Mouse (Mus musculus) brown adipose tissue, adult 24 weeks (tissue): ENCODE results near the gene Numbl. TPM values are rescaled to one million over a fixed set of nuclear protein-coding genes. Genes with fewer than 3 reads are reported as not detected.
A peak's percentile ranks its signal among the peaks of the same experiment; 100 is the strongest.
"Not testable (repeated sequence)": the region's sequence is repeated elsewhere in the genome, so short reads cannot be mapped to it uniquely, and the experiment has no call there.

Experiments used
- H3K27ac ChIP-seq: fragments of 200-500 bp; replicated peaks from 2 replicates; pipeline ENCODE4 v1.5.1; 2012; ENCODE audit warnings: low read depth, mild to moderate bottlenecking, low read length
- H3K4me1 ChIP-seq: fragments of 200-500 bp; 2 replicates; pipeline ENCODE4 v1.6.1; 2012; ENCODE audit warnings: low read length, mixed read lengths; ENCODE audit not compliant: control insufficient read depth, insufficient read depth, insufficient read length
- H3K4me3 ChIP-seq: fragments of 200-500 bp; 2 replicates; pipeline ENCODE4 v1.5.1; 2012; ENCODE audit warnings: low read depth, mild to moderate bottlenecking, low read length, moderate library complexity; ENCODE audit not compliant: insufficient read depth
- polyA plus RNA-seq: library from polyadenylated mRNA; stranded (reverse); fragments of >200 nt; gene quantifications from 2 replicates; pipeline ENCODE4 v1.2.4, GENCODE M21; 2012; ENCODE audit not compliant: missing spikeins, insufficient read depth, insufficient read length

Gene Numbl
- polyA plus RNA-seq, 1 experiment: 2.7 TPM

DNA sequence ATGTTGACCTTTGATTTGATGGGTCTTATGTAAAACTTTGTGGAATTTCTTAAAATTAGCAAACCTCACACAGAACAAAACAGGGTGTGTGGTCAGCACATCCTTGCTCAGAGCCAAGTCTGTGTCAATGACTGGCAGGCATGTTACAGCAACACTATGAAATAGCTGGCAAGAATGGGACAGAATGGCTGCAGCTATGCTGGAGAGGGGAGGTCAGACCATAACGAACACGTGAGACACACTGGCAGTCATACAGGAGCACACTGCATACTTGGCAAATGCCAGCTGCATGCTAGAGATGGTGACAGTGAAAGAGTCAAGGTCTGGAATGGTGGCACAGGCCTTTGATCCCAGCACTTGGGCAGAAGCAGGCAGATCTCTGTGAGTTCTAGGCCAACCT lies 22.5 kb upstream of the Numbl start:
- Histone ChIP-seq H3K4me1 (peaks cover 4% of the 10 kb centered on the region; the same call in 1 of the 2 replicates), H3K4me3 (no peak overlapping the region), H3K27ac (peak overlapping the region; percentile 43)

DNA sequence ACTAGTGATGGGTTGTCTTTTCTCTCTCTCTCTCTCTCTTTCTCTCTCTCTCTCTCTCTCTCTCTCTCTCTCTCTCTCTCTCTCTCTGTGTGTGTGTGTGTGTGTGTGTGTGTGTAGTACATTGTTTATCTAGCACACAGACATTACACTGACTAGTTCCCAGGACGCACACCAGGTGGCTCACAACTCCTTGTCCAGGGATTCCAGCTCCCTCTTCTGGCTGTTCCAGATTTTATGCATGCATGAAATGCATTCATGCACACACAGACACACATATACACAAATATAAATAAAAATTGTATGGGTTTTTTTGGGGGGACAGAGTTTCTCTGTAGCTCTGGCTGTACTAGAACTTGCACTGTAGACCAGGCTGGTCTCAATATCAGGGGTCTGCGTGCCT lies 20.7 kb upstream of the Numbl start:
- Histone ChIP-seq H3K27ac (no peak overlapping the region), H3K4me1 (peaks cover 4% of the 10 kb centered on the region; the same call in 1 of the 2 replicates), H3K4me3 (no peak overlapping the region)

DNA sequence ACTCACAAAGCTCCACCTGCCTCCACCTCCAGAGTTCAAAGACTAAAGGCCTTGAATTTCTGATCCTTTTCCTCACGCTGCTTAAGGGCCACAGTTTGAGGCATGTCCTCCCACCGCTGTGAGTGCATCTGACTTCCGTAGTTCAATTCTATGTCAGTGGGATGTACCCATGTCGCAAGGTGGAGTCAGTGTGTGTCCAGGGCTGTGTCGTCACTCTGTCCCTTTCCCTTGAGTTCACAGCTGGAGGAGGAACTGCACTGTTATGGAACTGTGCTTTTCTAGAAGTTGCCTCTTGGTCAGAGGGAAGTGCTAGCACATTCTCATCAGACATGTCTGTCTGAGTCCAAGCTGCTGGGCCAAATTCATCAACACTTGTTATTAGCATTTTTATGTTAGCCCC lies 19.7 kb upstream of the Numbl start:
- Histone ChIP-seq H3K4me3 (no peak overlapping the region), H3K27ac (no peak overlapping the region), H3K4me1 (peaks cover 3% of the 10 kb centered on the region; the same call in 1 of the 2 replicates)

GRCm38 (mm10) chr7:27243211-27243610 lies 15.0 kb upstream of the Numbl start:
- no peaks in the 10 kb centered on the region for H3K4me1 ChIP-seq
- H3K4me3 ChIP-seq: no peak overlapping the region
- no peak overlapping the region for H3K27ac ChIP-seq

DNA sequence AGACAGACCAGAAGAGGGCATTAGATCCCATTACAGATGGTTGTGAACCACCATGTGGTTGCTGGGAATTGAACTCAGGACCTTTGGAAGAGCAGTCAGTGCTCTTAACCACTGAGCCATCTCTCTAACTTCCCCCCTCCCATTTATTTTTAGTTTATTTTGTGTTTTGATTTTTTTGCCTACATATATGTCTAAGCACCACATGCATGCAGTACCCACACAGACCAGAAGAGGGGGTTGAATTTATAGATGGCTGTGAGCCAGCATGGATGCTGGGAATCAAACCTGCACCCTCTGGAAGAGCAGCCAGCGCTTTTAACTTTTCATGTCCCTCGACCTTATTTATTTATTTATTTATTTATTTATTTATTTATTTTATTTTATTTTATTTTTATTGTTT lies 14.1 kb upstream of the Numbl start:
- H3K4me3 ChIP-seq, H3K4me1 ChIP-seq, H3K27ac ChIP-seq: not testable (repeated sequence)

- H3K4me3 ChIP-seq: no peak overlapping the region
- no peak overlapping the region for H3K27ac ChIP-seq
- no peaks in the 10 kb centered on the region for H3K4me1 ChIP-seq
These were observed 9.1 kb upstream of the Numbl start for GRCm38 (mm10) chr7:27249146-27249545.

- Histone ChIP-seq H3K4me1 (no peaks in the 10 kb centered on the region), H3K27ac (no peak overlapping the region), H3K4me3 (no peak overlapping the region)
These were observed 8.3 kb upstream of the Numbl start for GRCm38 (mm10) chr7:27249928-27250327.

DNA sequence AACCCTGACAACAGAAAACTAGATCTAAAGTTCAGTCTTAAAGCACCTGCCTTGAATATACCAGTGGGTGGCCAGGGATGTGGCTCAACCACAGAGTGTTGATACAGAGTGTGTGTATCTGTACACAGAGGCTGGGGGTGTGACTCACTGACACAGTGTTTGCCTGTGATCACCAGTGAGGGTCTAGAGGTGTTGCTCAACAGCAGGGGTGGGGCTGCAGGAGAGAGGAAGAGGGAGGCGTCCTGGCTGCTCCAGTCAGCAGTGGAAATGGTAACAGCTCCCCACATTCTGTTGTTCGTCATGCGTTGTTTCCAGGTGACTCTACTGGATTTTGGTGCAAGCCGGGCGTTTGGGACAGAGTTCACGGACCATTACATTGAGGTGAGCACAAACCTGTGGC lies 6.3 kb upstream of the Numbl start:
- H3K27ac ChIP-seq: no peak overlapping the region

GRCm38 (mm10) chr7:27255721-27256120 lies 2.5 kb upstream of the Numbl start:
- Histone ChIP-seq H3K27ac (no peak overlapping the region), H3K4me1 (peaks cover 7% of the 10 kb centered on the region), H3K4me3 (no peak overlapping the region)

More for the DNA sequence above, 6.3 kb upstream of the Numbl start:
- Histone ChIP-seq H3K4me1 (no peaks in the 10 kb centered on the region), H3K4me3 (no peak overlapping the region)

DNA sequence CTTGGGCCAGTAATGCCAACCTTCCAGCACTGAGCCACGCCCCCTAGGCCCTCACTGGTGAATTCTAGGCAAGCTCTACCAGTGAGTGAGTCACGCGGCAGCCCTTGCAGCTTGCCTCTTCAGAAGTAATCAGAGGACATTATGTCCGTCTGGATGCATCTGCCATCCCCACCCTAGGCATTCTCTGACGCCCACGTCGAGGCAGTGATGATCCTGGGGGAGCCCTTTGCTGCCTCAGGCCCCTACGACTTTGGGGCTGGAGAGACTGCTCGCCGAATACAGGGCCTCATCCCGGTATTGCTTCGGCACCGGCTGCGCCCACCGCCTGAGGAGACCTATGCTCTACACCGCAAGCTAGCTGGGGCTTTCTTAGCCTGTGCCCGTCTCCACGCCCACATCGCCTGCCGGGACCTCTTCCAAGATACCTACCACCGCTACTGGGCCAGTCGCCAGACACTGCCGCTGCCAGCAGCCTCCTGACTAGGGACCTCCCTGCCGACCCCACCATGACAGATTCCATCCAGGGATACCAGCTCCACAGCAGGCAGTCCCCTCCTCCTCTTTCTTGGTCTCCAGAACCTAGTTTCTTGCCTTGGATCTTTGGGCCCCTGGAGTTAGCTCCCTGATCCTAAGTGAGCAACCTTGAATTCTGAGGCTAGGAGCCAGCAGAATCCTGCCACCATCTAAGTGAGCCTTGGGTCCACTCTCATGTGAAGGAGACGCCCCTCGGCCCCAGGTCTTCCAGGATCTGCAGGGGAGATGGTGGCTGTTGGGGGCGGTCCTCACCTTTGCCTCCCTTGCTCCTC lies 984 bp upstream of the Numbl start:
- peaks cover 7% of the 10 kb centered on the region for H3K4me1 ChIP-seq
- 0 out of 2 replicates have a peak overlapping the region, but pooled peaks have one; percentile 44 for H3K27ac ChIP-seq
- H3K4me3 ChIP-seq: peak overlapping the region; percentile 35

DNA sequence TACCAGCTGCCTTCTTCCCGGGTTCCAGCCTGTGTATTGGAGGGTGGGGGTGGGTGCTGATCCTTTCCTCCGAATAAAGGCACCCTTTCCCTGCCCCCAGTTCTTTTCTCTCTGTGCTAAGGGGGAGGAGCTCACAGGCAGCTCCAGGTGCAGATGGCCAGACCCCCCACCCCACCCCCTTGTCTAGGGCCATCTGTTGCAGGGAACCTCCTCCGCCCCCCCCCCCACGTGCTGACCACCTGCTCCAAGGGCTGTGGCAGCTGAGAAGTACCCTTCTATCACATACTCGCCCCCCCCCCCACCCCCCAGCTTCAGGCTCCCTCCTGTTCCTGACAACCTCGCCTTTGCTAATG lies 405 bp upstream of the Numbl start:
- Histone ChIP-seq H3K27ac (peak overlapping the region; percentile 86), H3K4me3 (peak overlapping the region; percentile 83), H3K4me1 (peaks cover 7% of the 10 kb centered on the region)

- H3K4me3 ChIP-seq: peak overlapping the region; percentile 64
- peaks cover 7% of the 10 kb centered on the region for H3K4me1 ChIP-seq
- H3K27ac ChIP-seq: no peak overlapping the region
These were observed 1.1 kb downstream of the Numbl start for GRCm38 (mm10) chr7:27259271-27259721.

GRCm38 (mm10) chr7:27259771-27260170 lies 1.5 kb downstream of the Numbl start:
- Histone ChIP-seq H3K4me3 (peak overlapping the region; percentile 64), H3K27ac (no peak overlapping the region), H3K4me1 (peaks cover 7% of the 10 kb centered on the region)

GRCm38 (mm10) chr7:27260856-27261255 lies 2.6 kb downstream of the Numbl start:
- peaks cover 7% of the 10 kb centered on the region for H3K4me1 ChIP-seq
- H3K4me3 ChIP-seq: no peak overlapping the region

GRCm38 (mm10) chr7:27261888-27262287 lies 3.7 kb downstream of the Numbl start:
- H3K4me3 ChIP-seq: no peak overlapping the region
- no peak overlapping the region for H3K27ac ChIP-seq
- peaks cover 7% of the 10 kb centered on the region for H3K4me1 ChIP-seq

More at GRCm38 (mm10) chr7:27260856-27261255, 2.6 kb downstream of the Numbl start:
- H3K27ac ChIP-seq: no peak overlapping the region

DNA sequence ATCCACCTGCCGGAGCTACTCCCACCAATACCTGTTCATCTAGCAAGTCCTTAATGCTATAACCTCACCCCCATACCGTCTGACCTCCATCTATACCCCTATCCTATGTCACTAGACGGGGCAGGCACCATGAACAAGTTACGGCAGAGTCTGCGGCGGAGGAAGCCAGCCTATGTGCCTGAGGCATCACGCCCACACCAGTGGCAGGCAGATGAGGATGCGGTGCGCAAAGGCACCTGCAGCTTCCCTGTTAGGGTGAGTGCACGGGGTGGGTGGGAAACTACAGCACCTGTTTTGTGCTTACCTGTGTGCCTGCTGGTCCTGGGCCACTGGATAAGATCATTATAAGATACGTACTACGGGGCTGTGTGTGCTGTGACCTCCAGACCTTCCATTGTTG lies 6.5 kb downstream of the Numbl start:
- H3K27ac ChIP-seq: no peak overlapping the region
- no peak overlapping the region for H3K4me3 ChIP-seq
- H3K4me1 ChIP-seq: no peaks in the 10 kb centered on the region
